Mouse (Mus musculus): ENCODE results near the gene Sbpl.

DNA sequence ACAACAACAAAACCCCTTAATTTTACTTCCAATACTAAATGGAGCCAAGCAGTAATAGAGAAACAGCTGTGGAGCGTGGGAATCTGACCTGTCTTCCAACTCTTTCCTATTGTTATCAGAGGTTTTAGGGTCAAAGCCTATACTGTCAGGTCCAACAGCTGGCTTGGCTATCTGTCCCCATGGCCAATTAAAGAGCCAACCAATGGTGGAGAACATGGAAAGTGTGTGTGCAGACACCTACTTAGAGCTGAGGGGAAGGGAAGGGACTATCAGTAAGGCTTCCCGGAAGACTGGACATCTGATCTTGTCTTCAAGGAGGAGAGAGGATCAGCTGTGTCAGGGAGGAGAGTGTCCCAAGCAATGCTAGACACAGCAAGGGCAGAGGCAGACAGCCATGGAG lies 6.0 kb downstream of the Sbpl start:
- TF ChIP-seq CTCF (IDR thresholded peaks at IDR 0.05; ENCODE audit: low read depth, low read length) (no peak), POLR2A (IDR thresholded peaks at IDR 0.05; ENCODE audit: borderline replicate concordance, low read depth, low read length) (no peak)

All from bone marrow macrophage, adult 2 months (primary cell).